Mouse (Mus musculus) gastrocnemius, adult 18-20 months (tissue): ENCODE measurements around the gene Nos1ap. TPM values are rescaled to one million over a fixed set of nuclear protein-coding genes. Genes with fewer than 3 reads are reported as not detected.
A peak's percentile ranks its signal among the peaks of the same experiment; 100 is the strongest.

Experiments
- DNase-seq: peaks from one replicate; pipeline ENCODE4 v3.0.0; 2021; ENCODE audit warnings: low spot score
- long read RNA-seq, 2 experiments: library from polyadenylated mRNA; stranded (forward); transcript quantifications; one replicate each; pipeline ENCODE4 v2.0.0; 2021
- total RNA-seq, 2 experiments: library from RNA; stranded (reverse); gene quantifications; 2 replicates each; pipeline ENCODE4 v1.2.3; 2021

Nos1ap gene
- total RNA-seq, result 1 to 10 TPM; 1.4 to 1.5 TPM
- long read RNA-seq, experiment 1, partial matches to known transcripts, result 0 of 1 reads
- long read RNA-seq, experiment 1, other reads (novel, unspliced or antisense), result 1 of 1 reads
- long read RNA-seq, experiment 2, partial matches to known transcripts, result 0 of 1 reads
- long read RNA-seq, experiment 2, other reads (novel, unspliced or antisense), result 1 of 1 reads

GRCm38 (mm10) chr1:170589219-170590040 is at the start of gene Nos1ap:
TSS of gene Nos1ap (minus strand) at chr1:170589861.
- DNase-seq, result peak; percentile 68

- DNase-seq, result no peak
Observed at GRCm38 (mm10) chr1:170638941-170639340, 49.3 kb upstream of the Nos1ap start.

- no peak for DNase-seq
Observed at GRCm38 (mm10) chr1:170632856-170633255, 43.2 kb upstream of the Nos1ap start.

GRCm38 (mm10) chr1:170632385-170632784 is 42.7 kb upstream of the Nos1ap start:
- peak; percentile 80 for DNase-seq

GRCm38 (mm10) chr1:170631571-170631970 is 41.9 kb upstream of the Nos1ap start:
- no peak for DNase-seq

- DNase-seq, result no peak
Observed at GRCm38 (mm10) chr1:170630489-170630888, 40.8 kb upstream of the Nos1ap start.

GRCm38 (mm10) chr1:170623432-170623831 is 33.8 kb upstream of the Nos1ap start:
- DNase-seq, result no peak

GRCm38 (mm10) chr1:170622934-170623333 is 33.3 kb upstream of the Nos1ap start:
- DNase-seq, result no peak

GRCm38 (mm10) chr1:170619686-170620374 is 30.2 kb upstream of the Nos1ap start:
- DNase-seq, result no peak

GRCm38 (mm10) chr1:170612968-170613872 is 23.6 kb upstream of the Nos1ap start:
- peak; percentile 43 for DNase-seq

GRCm38 (mm10) chr1:170611631-170612030 is 22.0 kb upstream of the Nos1ap start:
- no peak for DNase-seq

- no peak for DNase-seq
Observed at GRCm38 (mm10) chr1:170610695-170611094, 21.0 kb upstream of the Nos1ap start.

- DNase-seq, result no peak
Observed at GRCm38 (mm10) chr1:170610289-170610688, 20.6 kb upstream of the Nos1ap start.

- no peak for DNase-seq
Observed at GRCm38 (mm10) chr1:170609872-170610271, 20.2 kb upstream of the Nos1ap start.

- DNase-seq, result no peak
Observed at GRCm38 (mm10) chr1:170608461-170609071, 18.9 kb upstream of the Nos1ap start.

GRCm38 (mm10) chr1:170607231-170607917 is 17.7 kb upstream of the Nos1ap start:
- no peak for DNase-seq

- no peak for DNase-seq
Observed at GRCm38 (mm10) chr1:170605228-170606001, 15.8 kb upstream of the Nos1ap start.

- DNase-seq, result no peak
Observed at GRCm38 (mm10) chr1:170594575-170594974, 4.9 kb upstream of the Nos1ap start.

GRCm38 (mm10) chr1:170590531-170590930 is 870 bp upstream of the Nos1ap start:
- no peak for DNase-seq

- DNase-seq, result no peak
Observed at GRCm38 (mm10) chr1:170590041-170590360, 340 bp upstream of the Nos1ap start.
